Mouse (Mus musculus) erythroblast, embryonic 14.5 days (primary cell): ENCODE results near the gene 1700001P01Rik.

Experiments used
- GATA1 ChIP-seq: IDR thresholded peaks from 2 replicates; pipeline ENCODE4 v1.6.1; 2012; ENCODE audit warnings: low read length, inconsistent platforms, mixed read lengths
- TAL1 ChIP-seq: IDR thresholded peaks from 3 replicates; pipeline ENCODE4 v1.6.1; 2012; ENCODE audit warnings: low read length, inconsistent platforms, mixed read lengths

DNA sequence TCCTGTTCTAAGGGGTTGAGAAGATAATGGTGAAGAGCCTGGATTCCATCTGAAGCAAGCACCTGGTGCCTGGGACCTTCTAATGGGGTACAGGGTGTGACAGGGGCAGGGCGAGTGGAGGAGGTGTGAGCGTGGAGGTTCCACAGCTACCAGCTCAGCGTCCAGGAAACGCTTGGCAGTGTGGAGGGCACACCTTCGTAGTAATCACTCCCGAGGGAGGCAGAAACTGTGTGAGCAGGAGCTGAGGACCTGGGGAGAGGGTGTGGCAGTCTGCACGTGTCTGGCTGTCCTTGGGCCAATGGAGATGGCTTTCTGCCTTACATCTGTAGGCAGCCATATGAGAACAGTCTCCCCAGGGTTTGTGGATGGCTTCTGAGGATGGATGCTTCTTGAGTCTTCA is 37.4 kb upstream of the 1700001P01Rik start:
- no peak for TF ChIP-seq TAL1
- no peak for TF ChIP-seq GATA1
